Mouse (Mus musculus): ENCODE data around the gene Smtnl2. TPM values are rescaled to one million over a fixed set of nuclear protein-coding genes. Genes with fewer than 3 reads are reported as not detected.

Smtnl2 gene
- total and polyA plus RNA-seq, 3 experiments, result 0.11 TPM; not detected in 2

- no peaks in the 10 kb centered on the region for H3K9me3 ChIP-seq (replicated peaks)
- no peak overlapping the region for H3K4me3 ChIP-seq (ENCODE audit: low read depth, low read length)
- no peak for ATAC-seq (ENCODE audit: extremely low read depth, insufficient number of reproducible peaks, low FRiP score, poor library complexity, severe bottlenecking)
- H3K36me3 ChIP-seq (replicated peaks), result no peaks in the 10 kb centered on the region
- H3K27me3 ChIP-seq (ENCODE audit: insufficient read depth, low read length), result peaks cover 35% of the 10 kb centered on the region
- no peak for DNase-seq (ENCODE audit: low spot score)
- no peak for TF ChIP-seq POLR2AphosphoS5 (IDR thresholded peaks at IDR 0.05; ENCODE audit: insufficient replicate concordance, low read depth, low read length)
- no peak for TF ChIP-seq GATA2 (IDR thresholded peaks at IDR 0.05; ENCODE audit: borderline replicate concordance, low read depth, low read length)
- no peak for TF ChIP-seq TAL1 (conservative IDR thresholded peaks at IDR 0.05; ENCODE audit: low read depth, low read length)
- no peak for TF ChIP-seq GATA1 (IDR thresholded peaks at IDR 0.05; ENCODE audit: borderline replicate concordance, low read length)
- no peak for TF ChIP-seq CTCF (IDR thresholded peaks at IDR 0.05; ENCODE audit: low read depth, low read length)
- H3K4me1 ChIP-seq (ENCODE audit: insufficient read depth, low read depth, low read length), result peaks cover 5% of the 10 kb centered on the region; the same call in 1 of the 2 replicates
These were observed 13.5 kb downstream of the Smtnl2 start for GRCm38 (mm10) chr11:72397811-72398525.

DNA sequence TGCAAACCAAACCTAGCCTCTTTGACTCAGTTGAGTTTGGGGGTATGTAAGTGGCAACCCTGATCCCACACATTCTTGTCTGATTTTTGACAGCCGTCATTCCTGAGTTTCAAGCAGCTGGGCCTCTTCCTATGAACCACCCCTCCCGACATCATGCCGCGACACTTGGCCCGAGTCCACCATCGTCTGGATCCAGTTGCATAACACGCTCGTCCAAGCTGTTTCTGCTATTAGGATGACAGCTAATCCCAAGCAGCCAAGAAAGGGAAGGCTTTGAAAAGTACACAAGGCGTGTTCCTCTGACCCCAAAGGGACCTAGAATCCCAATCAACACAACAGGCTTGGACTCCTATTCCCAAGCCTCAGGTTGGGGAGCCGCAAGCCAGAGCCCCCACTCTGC is 14.4 kb downstream of the Smtnl2 start:
- no peak overlapping the region for H3K4me3 ChIP-seq (ENCODE audit: low read depth, low read length)
- no peaks in the 10 kb centered on the region for H3K36me3 ChIP-seq (replicated peaks)
- ATAC-seq (ENCODE audit: extremely low read depth, insufficient number of reproducible peaks, low FRiP score, poor library complexity, severe bottlenecking) (no peak), DNase-seq (ENCODE audit: low spot score) (no peak)
- peaks cover 5% of the 10 kb centered on the region; the same call in 1 of the 2 replicates for H3K4me1 ChIP-seq (ENCODE audit: insufficient read depth, low read depth, low read length)
- peaks cover 34% of the 10 kb centered on the region for H3K27me3 ChIP-seq (ENCODE audit: insufficient read depth, low read length)
- H3K9me3 ChIP-seq (replicated peaks), result no peaks in the 10 kb centered on the region
- TF ChIP-seq POLR2AphosphoS5 (IDR thresholded peaks at IDR 0.05; ENCODE audit: insufficient replicate concordance, low read depth, low read length) (no peak), TAL1 (conservative IDR thresholded peaks at IDR 0.05; ENCODE audit: low read depth, low read length) (no peak)

DNA sequence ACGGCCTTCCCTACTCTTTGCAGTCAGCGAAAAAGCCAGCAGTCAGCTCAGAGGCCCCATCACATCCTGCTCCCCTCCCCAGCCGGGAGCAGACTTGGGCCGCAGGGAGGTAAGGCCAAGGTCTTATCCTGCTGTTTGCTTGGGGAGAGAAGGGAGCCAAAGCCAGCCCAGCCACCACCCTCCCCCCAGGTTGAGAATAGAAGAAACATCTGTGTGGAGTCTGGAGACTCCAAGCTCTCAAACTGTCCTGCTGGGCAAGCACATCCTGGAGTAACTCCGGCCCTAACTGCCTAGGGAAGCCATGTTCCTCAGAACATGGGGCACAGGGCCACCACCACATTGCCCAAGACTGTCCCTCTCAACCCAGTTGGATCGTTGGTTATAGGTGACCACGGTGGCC is 14.9 kb downstream of the Smtnl2 start:
- H3K36me3 ChIP-seq (replicated peaks), result no peaks in the 10 kb centered on the region
- no peak overlapping the region for H3K4me3 ChIP-seq (ENCODE audit: low read depth, low read length)
- H3K4me1 ChIP-seq (ENCODE audit: insufficient read depth, low read depth, low read length), result peaks cover 5% of the 10 kb centered on the region; the same call in 1 of the 2 replicates
- peaks cover 33% of the 10 kb centered on the region for H3K27me3 ChIP-seq (ENCODE audit: insufficient read depth, low read length)
- TF ChIP-seq CTCF (IDR thresholded peaks at IDR 0.05; ENCODE audit: low read depth, low read length), result no peak
- no peak for TF ChIP-seq TAL1 (conservative IDR thresholded peaks at IDR 0.05; ENCODE audit: low read depth, low read length)
- no peak for TF ChIP-seq GATA2 (IDR thresholded peaks at IDR 0.05; ENCODE audit: borderline replicate concordance, low read depth, low read length)
- no peak for TF ChIP-seq GATA1 (IDR thresholded peaks at IDR 0.05; ENCODE audit: borderline replicate concordance, low read length)
- no peak for TF ChIP-seq POLR2AphosphoS5 (IDR thresholded peaks at IDR 0.05; ENCODE audit: insufficient replicate concordance, low read depth, low read length)
- no peak for ATAC-seq (ENCODE audit: extremely low read depth, insufficient number of reproducible peaks, low FRiP score, poor library complexity, severe bottlenecking)
- DNase-seq (ENCODE audit: low spot score), result no peak
- no peaks in the 10 kb centered on the region for H3K9me3 ChIP-seq (replicated peaks)

DNA sequence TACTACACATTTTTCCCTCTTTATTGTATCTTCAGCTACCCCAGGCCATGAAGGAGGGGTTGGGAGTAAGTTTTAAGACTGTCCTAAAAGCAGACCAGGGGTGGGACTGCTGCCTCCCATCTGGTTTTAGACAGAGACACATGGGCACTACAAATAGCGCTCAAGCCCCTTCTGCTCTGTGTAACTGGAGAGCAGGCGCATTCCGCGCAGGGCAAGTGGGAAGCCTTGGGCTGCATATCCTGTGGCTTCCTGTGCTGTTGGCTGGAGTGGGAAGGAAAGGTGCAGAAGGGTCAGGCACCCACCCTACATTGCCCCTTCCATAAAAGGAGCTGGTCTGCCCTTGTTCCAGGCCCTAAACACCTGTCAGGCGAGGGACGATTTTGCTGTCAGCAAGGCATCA is 15.9 kb downstream of the Smtnl2 start:
- DNase-seq (ENCODE audit: low spot score) (no peak), ATAC-seq (ENCODE audit: extremely low read depth, insufficient number of reproducible peaks, low FRiP score, poor library complexity, severe bottlenecking) (no peak)
- Histone ChIP-seq H3K4me3 (ENCODE audit: low read depth, low read length) (no peak overlapping the region), H3K27me3 (ENCODE audit: insufficient read depth, low read length) (peaks cover 27% of the 10 kb centered on the region), H3K36me3 (replicated peaks) (no peaks in the 10 kb centered on the region), H3K4me1 (ENCODE audit: insufficient read depth, low read depth, low read length) (peaks cover 5% of the 10 kb centered on the region; the same call in 1 of the 2 replicates), H3K9me3 (replicated peaks) (no peaks in the 10 kb centered on the region)
- TF ChIP-seq TAL1 (conservative IDR thresholded peaks at IDR 0.05; ENCODE audit: low read depth, low read length) (no peak), POLR2AphosphoS5 (IDR thresholded peaks at IDR 0.05; ENCODE audit: insufficient replicate concordance, low read depth, low read length) (no peak), CTCF (IDR thresholded peaks at IDR 0.05; ENCODE audit: low read depth, low read length) (no peak), GATA1 (IDR thresholded peaks at IDR 0.05; ENCODE audit: borderline replicate concordance, low read length) (no peak), GATA2 (IDR thresholded peaks at IDR 0.05; ENCODE audit: borderline replicate concordance, low read depth, low read length) (no peak)

DNA sequence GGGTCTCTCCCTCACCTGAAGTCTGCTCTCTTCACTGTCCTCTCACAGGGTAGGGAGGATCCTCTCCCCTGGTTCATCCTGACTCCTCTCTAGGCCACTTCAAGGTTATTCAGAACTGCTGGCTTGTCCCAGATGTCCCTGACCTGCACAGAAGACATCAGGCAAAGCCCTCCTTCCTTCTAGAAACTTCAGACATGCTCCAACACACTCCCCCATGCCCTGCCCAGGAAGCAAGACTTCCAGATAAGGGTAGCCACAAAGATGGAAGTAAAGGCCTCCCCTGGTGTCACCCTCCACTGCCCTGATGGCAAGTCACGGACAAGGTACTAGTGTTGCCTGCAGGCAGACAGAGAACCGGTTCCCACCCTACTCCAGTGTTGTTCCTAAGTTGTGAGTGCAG is 16.8 kb downstream of the Smtnl2 start:
- no peak for DNase-seq (ENCODE audit: low spot score)
- ATAC-seq (ENCODE audit: extremely low read depth, insufficient number of reproducible peaks, low FRiP score, poor library complexity, severe bottlenecking), result no peak
- H3K36me3 ChIP-seq (replicated peaks), result no peaks in the 10 kb centered on the region
- peaks cover 21% of the 10 kb centered on the region for H3K27me3 ChIP-seq (ENCODE audit: insufficient read depth, low read length)
- TF ChIP-seq GATA1 (IDR thresholded peaks at IDR 0.05; ENCODE audit: borderline replicate concordance, low read length) (no peak), CTCF (IDR thresholded peaks at IDR 0.05; ENCODE audit: low read depth, low read length) (no peak), POLR2AphosphoS5 (IDR thresholded peaks at IDR 0.05; ENCODE audit: insufficient replicate concordance, low read depth, low read length) (no peak), GATA2 (IDR thresholded peaks at IDR 0.05; ENCODE audit: borderline replicate concordance, low read depth, low read length) (no peak), TAL1 (conservative IDR thresholded peaks at IDR 0.05; ENCODE audit: low read depth, low read length) (no peak)
- no peak overlapping the region for H3K4me3 ChIP-seq (ENCODE audit: low read depth, low read length)
- H3K4me1 ChIP-seq (ENCODE audit: insufficient read depth, low read depth, low read length), result peaks cover 5% of the 10 kb centered on the region; the same call in 1 of the 2 replicates
- H3K9me3 ChIP-seq (replicated peaks), result no peaks in the 10 kb centered on the region

GRCm38 (mm10) chr11:72393669-72394068 is 17.8 kb downstream of the Smtnl2 start:
- Histone ChIP-seq H3K27me3 (ENCODE audit: insufficient read depth, low read length) (peaks cover 18% of the 10 kb centered on the region), H3K4me1 (ENCODE audit: insufficient read depth, low read depth, low read length) (peaks cover 5% of the 10 kb centered on the region; the same call in 1 of the 2 replicates), H3K9me3 (replicated peaks) (no peaks in the 10 kb centered on the region), H3K4me3 (ENCODE audit: low read depth, low read length) (no peak overlapping the region), H3K36me3 (replicated peaks) (no peaks in the 10 kb centered on the region)
- no peak for ATAC-seq (ENCODE audit: extremely low read depth, insufficient number of reproducible peaks, low FRiP score, poor library complexity, severe bottlenecking)
- DNase-seq (ENCODE audit: low spot score), result no peak
- TF ChIP-seq POLR2AphosphoS5 (IDR thresholded peaks at IDR 0.05; ENCODE audit: insufficient replicate concordance, low read depth, low read length) (no peak), GATA2 (IDR thresholded peaks at IDR 0.05; ENCODE audit: borderline replicate concordance, low read depth, low read length) (no peak), GATA1 (IDR thresholded peaks at IDR 0.05; ENCODE audit: borderline replicate concordance, low read length) (no peak), TAL1 (conservative IDR thresholded peaks at IDR 0.05; ENCODE audit: low read depth, low read length) (no peak), CTCF (IDR thresholded peaks at IDR 0.05; ENCODE audit: low read depth, low read length) (no peak)

Measured in G1E (cell line).